Comparison of ENCODE assay signal across 19 mouse cellular contexts in genomic region chr9:49905703-49906102, GRCm38 (mm10).
DNase-seq lines count a peak whose midpoint lies in the region; ATAC-seq and TF ChIP-seq lines count a peak whose summit lies in the region.
"Had no signal": no experiment of that assay in that cellular context is flagged by ENCODE, and none has a peak within 500 bp of the region (broad histone marks: within the 10 kb centered on the region; RNA-seq: fewer than 3 reads in every experiment).

No protein-coding gene starts in this region.

- no peak overlapping the region for H3K4me2 ChIP-seq in heart, embryonic 14.5 days (ENCODE audit: low read length)
- no peak overlapping the region for H3K4me2 ChIP-seq in lung, embryonic 14.5 days
- H3K4me2 ChIP-seq: forebrain, embryonic 13.5 days; hindbrain, embryonic 15.5 days had no signal

- H3K9me3 ChIP-seq in heart, embryonic 14.5 days (ENCODE audit: control insufficient read depth, low read length), result no peaks in the 10 kb centered on the region
- no peaks in the 10 kb centered on the region for H3K9me3 ChIP-seq in heart, embryonic 10.5 days
- H3K9me3 ChIP-seq in lung, embryonic 14.5 days (ENCODE audit: low read depth, low read length), result no peaks in the 10 kb centered on the region
- H3K9me3 ChIP-seq: embryonic facial prominence, embryonic 10.5 days; forebrain, embryonic 13.5 days; hindbrain, embryonic 15.5 days had no signal

- no peaks in the 10 kb centered on the region for H3K27me3 ChIP-seq in heart, embryonic 14.5 days (ENCODE audit: control insufficient read depth, insufficient read depth, low read length)
- no peaks in the 10 kb centered on the region for H3K27me3 ChIP-seq in heart, embryonic 10.5 days (ENCODE audit: insufficient read depth, poor library complexity, severe bottlenecking)
- no peaks in the 10 kb centered on the region for H3K27me3 ChIP-seq in lung, embryonic 14.5 days (ENCODE audit: insufficient read depth, low read length)
- H3K27me3 ChIP-seq: CH12.LX; forebrain, embryonic 13.5 days; hindbrain, embryonic 15.5 days; Patski had no signal

- ATAC-seq in heart, embryonic 14.5 days (ENCODE audit: insufficient number of reproducible peaks, insufficient read depth, low FRiP score, low read depth), result 0 out of 2 replicates have a peak, but pooled peaks have one; percentile 31
- ATAC-seq in lung, embryonic 14.5 days (ENCODE audit: insufficient read depth), result no peak
- ATAC-seq: activated CD4-positive, CD25-positive, alpha-beta regulatory T cell, adult 4 months; forebrain, embryonic 13.5 days; forebrain, postnatal 0 days; intestine, embryonic 16.5 days; Patski had no signal

- H3K9ac ChIP-seq in heart, embryonic 14.5 days (ENCODE audit: low read length), result no peak overlapping the region
- H3K9ac ChIP-seq in lung, embryonic 14.5 days, result no peak overlapping the region
- H3K9ac ChIP-seq: forebrain, embryonic 13.5 days; forebrain, postnatal 0 days; hindbrain, embryonic 15.5 days had no signal

- TF ChIP-seq CTCF in lung, embryonic 14.5 days (IDR thresholded peaks at IDR 0.05; ENCODE audit: low read depth), result no peak

- peak; percentile 61 for DNase-seq in heart, adult 11 months
- no peak for DNase-seq in heart, adult 9 months (ENCODE audit: low spot score in 2 of 2)
- no peak for DNase-seq in heart, embryonic 10.5 days (ENCODE audit: low spot score)
- peak; percentile 20 for DNase-seq in lung, embryonic 14.5 days
- DNase-seq in lung, postnatal 36 days, result no peak
- no peak for DNase-seq in cerebellum, adult 11 months
- DNase-seq: cerebellum, adult 18-20 months; cerebellum, postnatal 10 days; forebrain, postnatal 0 days; gastrocnemius, postnatal 36 days; kidney, adult 2 months had no signal

- H3K4me3 ChIP-seq in heart, embryonic 14.5 days (ENCODE audit: control insufficient read depth in 1 of 2, insufficient read depth in 1 of 2, low read depth in 1 of 2, low read length in 2 of 2), result no peak overlapping the region
- no peak overlapping the region for H3K4me3 ChIP-seq in heart, embryonic 10.5 days
- no peak overlapping the region for H3K4me3 ChIP-seq in lung, embryonic 14.5 days (ENCODE audit: low read depth, low read length)
- H3K4me3 ChIP-seq: embryonic facial prominence, embryonic 10.5 days; forebrain, embryonic 13.5 days; hindbrain, embryonic 15.5 days had no signal

- no peaks in the 10 kb centered on the region for H3K36me3 ChIP-seq in heart, embryonic 14.5 days (ENCODE audit: control insufficient read depth, insufficient read depth, low read length)
- no peaks in the 10 kb centered on the region for H3K36me3 ChIP-seq in heart, embryonic 10.5 days
- no peaks in the 10 kb centered on the region for H3K36me3 ChIP-seq in lung, embryonic 14.5 days (ENCODE audit: insufficient read depth)
- H3K36me3 ChIP-seq: embryonic facial prominence, embryonic 10.5 days; hindbrain, embryonic 15.5 days had no signal

- H3K4me1 ChIP-seq in heart, embryonic 14.5 days (ENCODE audit: control insufficient read depth in 2 of 2, insufficient read depth in 2 of 2, low read length in 2 of 2), result peaks cover 5 to 11% of the 10 kb centered on the region in 2 experiments
- peaks cover 6% of the 10 kb centered on the region for H3K4me1 ChIP-seq in heart, embryonic 10.5 days
- H3K4me1 ChIP-seq in lung, embryonic 14.5 days (ENCODE audit: insufficient read depth), result no peaks in the 10 kb centered on the region
- H3K4me1 ChIP-seq: hindbrain, embryonic 15.5 days had no signal

- H3K27ac ChIP-seq in heart, embryonic 14.5 days (replicated peaks in 1 of 2; ENCODE audit: control insufficient read depth in 1 of 2, insufficient read depth in 1 of 2, low read depth in 2 of 2, low read length in 2 of 2), result peak overlapping the region; percentile 48 to 69
- no peak overlapping the region for H3K27ac ChIP-seq in heart, embryonic 10.5 days
- H3K27ac ChIP-seq in lung, embryonic 14.5 days (ENCODE audit: low read depth), result no peak overlapping the region
- H3K27ac ChIP-seq: embryonic facial prominence, embryonic 10.5 days; forebrain, embryonic 13.5 days; hindbrain, embryonic 15.5 days had no signal

- 56% methylated on average over 4 of the region's 4 CpGs for WGBS in heart, embryonic 14.5 days
- 76% methylated on average over 4 of the region's 4 CpGs for WGBS in heart, embryonic 10.5 days
- 62% methylated on average over 4 of the region's 4 CpGs for WGBS in lung, embryonic 14.5 days

Comparison
In these comparisons a context has a peak if more than half of its experiments do, and no peak if none do; other contexts are left out.
1. DNase-seq: peak in heart, adult 11 months (single experiment) and lung, embryonic 14.5 days (single experiment); none in heart, adult 9 months (0 of 2), heart, embryonic 10.5 days (single experiment), lung, postnatal 36 days (single experiment) and cerebellum, adult 11 months (single experiment).
2. H3K27ac ChIP-seq: peak in heart, embryonic 14.5 days (2 of 2); none in heart, embryonic 10.5 days (single experiment) and lung, embryonic 14.5 days (single experiment).